Mouse (Mus musculus): ENCODE measurements around the gene Irf9.
A peak's percentile ranks its signal among the peaks of the same experiment; 100 is the strongest.

Irf9 gene

GRCm38 (mm10) chr14:55603271-55603632 is at the start of gene Irf9:
TSS of gene Irf9 (plus strand) at chr14:55603571.
- DNase-seq (ENCODE audit: low spot score): no peak

DNA sequence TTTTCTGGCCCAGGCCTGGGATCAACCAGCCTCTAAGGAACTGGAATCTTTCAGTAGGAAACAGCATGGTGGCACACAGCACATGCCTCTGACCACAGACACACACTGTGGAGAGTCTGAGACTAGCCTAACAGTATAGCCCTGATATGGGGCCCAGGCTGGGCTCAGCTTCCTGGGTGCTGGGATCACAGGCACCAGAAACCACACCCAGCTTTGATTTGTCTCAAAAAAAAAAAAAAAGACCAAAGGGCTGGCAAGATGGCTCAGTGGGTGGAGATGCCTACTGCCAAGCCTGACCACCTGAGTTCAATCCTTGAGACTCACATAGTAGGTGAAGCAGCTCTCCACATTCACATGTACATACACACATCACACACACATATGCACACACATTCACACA is 48.7 kb upstream of the Irf9 start:
- no peak for DNase-seq (ENCODE audit: low spot score)

- no peak for DNase-seq (ENCODE audit: low spot score)
These were observed 47.6 kb upstream of the Irf9 start for GRCm38 (mm10) chr14:55555788-55556187.

- DNase-seq (ENCODE audit: low spot score): peak; percentile 70
These were observed 46.4 kb upstream of the Irf9 start for GRCm38 (mm10) chr14:55557003-55557402.

- DNase-seq (ENCODE audit: low spot score): no peak
These were observed 45.8 kb upstream of the Irf9 start for GRCm38 (mm10) chr14:55557587-55557986.

GRCm38 (mm10) chr14:55558740-55559448 is 44.5 kb upstream of the Irf9 start:
- DNase-seq (ENCODE audit: low spot score): peak; percentile 78

DNA sequence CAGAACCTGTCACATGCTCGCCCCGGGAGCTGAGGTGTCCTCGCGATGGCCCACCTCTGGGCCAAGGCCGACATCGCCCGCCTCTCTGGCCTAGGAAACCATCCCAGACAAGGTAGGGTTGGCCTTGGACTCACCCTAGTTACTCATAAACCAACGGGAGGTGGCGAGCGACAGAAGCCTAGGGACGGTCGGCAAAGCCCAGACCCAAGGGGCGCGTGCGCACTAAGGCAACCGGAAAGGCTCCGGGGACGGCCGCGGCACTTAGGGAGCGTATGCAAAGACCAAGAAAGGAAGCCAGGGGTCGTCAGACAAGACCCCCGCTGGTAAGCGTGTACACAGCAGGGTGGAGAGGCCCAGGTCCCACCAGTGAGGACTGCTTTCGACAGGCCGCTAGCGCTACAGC is 43.6 kb upstream of the Irf9 start, which contains the start of gene Dcaf11:
Dcaf11 (plus strand) TSS at position 208 of the 403 bp plus-strand sequence.
- DNase-seq (ENCODE audit: low spot score): peak; percentile 87

DNA sequence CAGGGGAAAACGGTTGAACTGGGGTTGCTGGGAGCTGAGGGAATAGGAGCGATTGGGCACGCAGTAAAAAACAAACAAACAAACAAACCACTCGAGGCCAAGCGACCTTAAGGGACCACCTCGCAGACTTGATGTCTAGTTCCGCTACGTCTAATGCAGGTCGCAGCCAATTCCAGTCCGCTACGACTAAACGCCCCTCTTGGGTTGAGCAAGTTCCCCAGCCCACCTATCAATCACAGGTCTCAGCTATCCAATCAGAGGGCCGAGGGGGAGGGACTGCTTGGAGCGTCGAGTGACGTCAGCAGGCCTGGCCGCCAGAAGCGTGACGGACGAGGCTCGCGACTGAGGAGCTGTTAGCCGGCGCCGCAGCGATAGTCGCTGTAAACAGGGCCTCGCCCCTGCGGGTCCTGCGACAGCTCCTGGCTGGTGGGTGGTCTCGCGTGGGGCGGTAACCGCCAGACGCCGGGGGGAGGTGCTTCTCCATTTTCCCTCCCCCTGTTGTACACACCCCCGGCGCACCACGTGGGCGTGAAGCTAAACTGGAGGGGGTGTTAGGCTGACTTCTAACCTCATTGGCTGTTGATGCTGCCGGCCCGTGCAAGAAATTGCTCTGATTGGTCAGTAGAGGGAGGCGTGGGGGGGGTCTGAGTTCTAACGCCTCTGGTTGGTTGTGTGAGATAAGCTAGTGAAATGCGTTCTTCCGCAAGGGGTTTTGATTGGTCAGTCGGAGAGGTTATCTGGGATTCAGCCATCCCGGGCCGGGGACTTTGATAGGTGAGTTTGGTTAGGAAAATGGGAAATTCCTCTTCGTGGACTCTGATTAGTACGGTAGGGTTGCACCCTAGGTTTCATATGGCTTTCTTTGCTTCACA is 42.9 kb upstream of the Irf9 start, which contains the start of gene A730061H03Rik:
A730061H03Rik (minus strand) TSS at position 205 of the 872 bp plus-strand sequence.
- DNase-seq (ENCODE audit: low spot score): peak; percentile 98

GRCm38 (mm10) chr14:55561860-55562259 is 41.5 kb upstream of the Irf9 start:
- DNase-seq (ENCODE audit: low spot score): no peak

DNA sequence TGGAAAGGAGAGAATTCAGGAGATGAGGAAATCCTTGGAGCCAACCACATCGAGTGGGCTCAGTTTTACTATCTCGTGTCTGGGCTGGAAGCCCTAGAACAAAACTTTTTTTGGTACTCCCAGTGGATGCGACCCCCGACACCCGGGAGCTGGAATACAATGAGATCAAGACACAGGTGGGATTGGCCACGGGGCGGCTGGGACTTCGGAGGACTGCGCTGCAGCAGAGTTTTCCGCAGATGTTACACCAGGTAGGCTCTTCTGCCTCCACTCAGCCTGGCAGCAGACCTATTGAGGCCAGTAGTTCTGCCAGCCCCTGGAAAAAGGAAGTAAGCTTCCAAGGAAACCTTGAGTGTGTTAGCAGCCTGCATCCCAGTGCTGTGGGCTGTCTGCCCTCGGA is 40.1 kb upstream of the Irf9 start:
- no peak for DNase-seq (ENCODE audit: low spot score)

DNA sequence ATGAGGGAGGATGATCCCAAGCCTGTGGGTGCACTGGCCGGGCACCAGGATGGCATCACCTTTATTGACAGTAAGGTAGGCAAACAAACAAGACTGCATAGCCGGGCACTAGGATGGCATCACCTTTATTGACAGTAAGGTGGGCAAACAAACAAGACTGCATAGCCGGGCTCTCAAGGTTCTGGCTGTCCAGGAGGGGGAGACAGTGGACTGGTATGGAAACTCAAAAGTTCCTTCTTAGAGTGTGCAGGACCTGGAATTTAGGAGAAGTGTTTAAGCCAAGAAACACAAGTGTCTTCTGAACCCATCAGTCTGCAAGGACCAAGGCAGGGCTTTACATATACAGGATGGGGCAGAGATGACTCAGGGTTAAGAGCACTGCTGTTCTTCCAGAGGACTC is 37.6 kb upstream of the Irf9 start:
- DNase-seq (ENCODE audit: low spot score): no peak

GRCm38 (mm10) chr14:55567496-55567895 is 35.9 kb upstream of the Irf9 start:
- DNase-seq (ENCODE audit: low spot score): no peak

- DNase-seq (ENCODE audit: low spot score): no peak
These were observed 32.8 kb upstream of the Irf9 start for GRCm38 (mm10) chr14:55570588-55570987.

- no peak for DNase-seq (ENCODE audit: low spot score)
These were observed 31.6 kb upstream of the Irf9 start for GRCm38 (mm10) chr14:55571760-55572159.

DNA sequence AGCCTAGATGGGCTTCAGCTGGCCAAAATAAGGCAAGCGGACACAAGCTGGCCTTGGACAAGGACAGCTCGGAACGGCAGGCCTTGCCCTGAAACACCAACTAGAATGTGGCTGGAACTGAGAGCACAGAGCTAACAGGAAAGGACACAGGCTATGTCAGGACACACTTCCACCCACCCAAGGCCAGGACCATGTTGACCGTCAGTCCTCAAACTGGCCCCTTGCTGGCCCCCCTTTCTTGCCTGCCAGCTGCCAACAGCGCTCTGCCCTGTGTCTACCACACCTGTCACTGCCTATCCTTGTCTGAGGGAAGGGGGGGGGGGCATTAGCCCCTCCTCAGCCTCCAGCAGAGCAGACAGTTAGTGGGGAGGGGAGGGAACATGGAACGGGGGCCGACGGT is 28.1 kb upstream of the Irf9 start, which contains the start of gene Fitm1:
Fitm1 (plus strand) TSS at position 316 of the 400 bp plus-strand sequence.
- DNase-seq (ENCODE audit: low spot score): no peak

- DNase-seq (ENCODE audit: low spot score): no peak
These were observed 27.7 kb upstream of the Irf9 start for GRCm38 (mm10) chr14:55575711-55576110.

DNA sequence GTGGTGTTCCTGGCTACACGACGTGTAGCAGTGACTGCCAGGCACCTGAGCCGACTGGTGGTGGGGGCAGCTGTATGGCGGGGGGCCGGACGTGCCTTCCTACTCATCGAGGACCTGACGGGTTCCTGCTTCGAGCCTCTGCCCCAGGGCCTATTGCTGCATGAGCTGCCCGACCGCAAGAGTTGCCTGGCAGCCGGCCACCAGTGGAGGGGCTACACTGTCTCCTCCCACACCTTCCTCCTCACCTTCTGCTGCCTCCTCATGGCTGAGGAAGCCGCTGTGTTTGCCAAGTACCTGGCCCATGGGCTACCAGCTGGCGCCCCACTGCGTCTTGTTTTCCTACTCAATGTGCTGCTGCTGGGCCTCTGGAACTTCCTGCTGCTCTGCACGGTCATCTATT is 27.0 kb upstream of the Irf9 start:
- DNase-seq (ENCODE audit: low spot score): no peak

GRCm38 (mm10) chr14:55577871-55578667 is 25.3 kb upstream of the Irf9 start, which contains the start of gene Psme1:
TSS of gene Psme1 (plus strand) at chr14:55578123.
- no peak for DNase-seq (ENCODE audit: low spot score)

DNA sequence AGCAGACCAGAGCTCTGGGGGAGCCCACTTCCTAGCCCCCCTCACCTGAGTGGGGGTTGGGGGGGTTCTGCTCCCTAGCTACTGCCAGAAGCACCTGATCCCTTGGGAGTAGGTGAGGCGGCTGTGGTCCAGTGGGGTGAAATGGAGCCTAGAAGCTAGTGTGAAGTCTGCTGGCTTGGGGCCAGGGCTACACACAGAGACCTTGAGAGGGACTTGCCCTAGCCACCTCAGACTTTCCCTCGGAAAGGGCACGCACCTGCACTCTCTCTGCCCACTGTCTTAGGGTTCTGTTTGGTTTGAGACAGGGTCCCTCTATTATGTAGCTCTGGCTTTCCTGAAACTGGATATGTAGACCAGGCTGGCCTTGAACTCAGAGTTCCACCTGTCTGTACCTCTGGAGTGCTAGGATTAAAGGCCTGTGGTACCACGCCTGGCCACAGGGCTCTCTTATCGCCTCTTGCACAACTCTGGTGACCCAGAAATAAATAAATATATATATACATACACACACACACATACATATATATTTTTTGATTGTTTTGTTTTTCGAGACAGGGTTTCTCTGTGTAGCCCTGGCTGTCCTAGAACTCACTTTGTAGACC is 24.6 kb upstream of the Irf9 start:
- no peak for DNase-seq (ENCODE audit: low spot score)

DNA sequence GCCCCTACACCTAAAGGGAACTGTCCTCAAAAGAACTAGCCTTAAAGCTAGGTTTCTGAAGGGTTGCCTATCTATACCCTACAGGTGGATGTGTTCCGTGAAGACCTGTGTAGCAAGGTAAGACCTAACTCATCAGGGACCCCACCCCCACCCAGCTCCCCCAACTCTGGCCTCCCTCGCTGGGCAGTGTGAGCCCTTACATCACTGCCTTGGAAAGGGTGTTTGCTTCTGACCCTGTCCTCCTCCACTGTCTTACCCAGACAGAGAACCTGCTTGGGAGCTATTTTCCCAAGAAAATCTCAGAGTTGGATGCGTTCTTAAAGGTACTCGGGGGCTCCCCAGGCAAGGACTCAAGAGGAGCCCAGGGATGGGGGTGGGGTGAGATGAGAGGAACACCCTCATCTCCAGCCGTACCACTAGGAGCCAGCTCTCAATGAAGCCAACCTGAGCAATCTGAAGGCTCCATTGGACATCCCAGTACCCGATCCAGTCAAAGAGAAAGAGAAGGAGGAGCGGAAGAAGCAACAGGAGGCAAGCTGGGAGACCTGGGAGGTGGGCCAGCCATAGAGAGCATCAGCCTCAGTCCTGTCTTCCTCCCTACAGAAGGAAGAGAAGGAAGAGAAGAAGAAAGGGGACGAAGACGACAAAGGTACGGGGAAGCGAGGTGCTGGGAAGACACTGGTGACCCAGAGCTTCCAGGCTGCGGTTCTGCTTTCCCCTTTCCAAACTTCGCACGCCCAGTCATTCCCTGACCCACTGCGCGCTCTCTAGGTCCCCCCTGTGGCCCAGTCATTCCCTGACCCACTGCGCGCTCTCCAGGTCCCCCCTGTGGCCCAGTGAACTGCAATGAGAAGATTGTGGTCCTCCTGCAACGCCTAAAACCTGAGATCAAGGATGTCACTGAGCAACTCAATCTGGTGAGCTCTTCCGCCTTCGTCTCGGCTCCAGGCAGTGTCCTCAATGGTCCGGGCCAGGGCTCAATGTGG is 23.6 kb upstream of the Irf9 start:
- no peak for DNase-seq (ENCODE audit: low spot score)

GRCm38 (mm10) chr14:55580731-55581130 is 22.6 kb upstream of the Irf9 start:
- no peak for DNase-seq (ENCODE audit: low spot score)
